Mouse (Mus musculus) spleen, adult 12 weeks (tissue): ENCODE data around the gene Hoxb13.

Experiments used
- DNase-seq: peaks from one replicate; pipeline ENCODE4 v3.0.0; 2022; ENCODE audit warnings: low spot score

Hoxb13 gene

GRCm38 (mm10) chr11:96193521-96194400, at the start of gene Hoxb13:
Hoxb13 (plus strand) TSS chr11:96194316.
- no peak for DNase-seq

GRCm38 (mm10) chr11:96145622-96146270, 48.4 kb upstream of the Hoxb13 start:
- no peak for DNase-seq

DNA sequence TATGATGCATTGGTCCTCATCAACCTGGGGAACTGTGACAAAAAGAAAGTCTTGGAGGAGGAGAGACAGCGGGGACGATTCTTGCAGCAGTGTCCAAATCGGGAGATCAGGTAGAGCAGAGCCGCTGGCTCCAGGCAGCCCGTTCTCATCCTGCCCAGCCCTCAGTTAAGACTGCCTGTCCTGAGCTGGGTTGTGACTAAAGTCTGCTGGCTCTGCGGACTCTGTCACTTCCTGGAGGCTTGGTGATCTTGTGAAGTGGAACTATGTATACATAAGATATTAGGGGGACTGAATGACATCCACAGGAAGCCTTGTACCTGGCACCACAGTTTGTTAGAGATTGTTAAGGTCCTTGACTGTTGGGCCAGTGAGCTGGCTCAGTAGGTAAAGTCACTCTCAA, 46.6 kb upstream of the Hoxb13 start:
- DNase-seq, result no peak

GRCm38 (mm10) chr11:96164769-96165168, 29.3 kb upstream of the Hoxb13 start:
- no peak for DNase-seq

- DNase-seq, result no peak
Observed at GRCm38 (mm10) chr11:96168125-96168524, 26.0 kb upstream of the Hoxb13 start.

- DNase-seq, result no peak
Observed at GRCm38 (mm10) chr11:96169016-96169415, 25.1 kb upstream of the Hoxb13 start.

GRCm38 (mm10) chr11:96170711-96171379, 23.3 kb upstream of the Hoxb13 start:
- no peak for DNase-seq

DNA sequence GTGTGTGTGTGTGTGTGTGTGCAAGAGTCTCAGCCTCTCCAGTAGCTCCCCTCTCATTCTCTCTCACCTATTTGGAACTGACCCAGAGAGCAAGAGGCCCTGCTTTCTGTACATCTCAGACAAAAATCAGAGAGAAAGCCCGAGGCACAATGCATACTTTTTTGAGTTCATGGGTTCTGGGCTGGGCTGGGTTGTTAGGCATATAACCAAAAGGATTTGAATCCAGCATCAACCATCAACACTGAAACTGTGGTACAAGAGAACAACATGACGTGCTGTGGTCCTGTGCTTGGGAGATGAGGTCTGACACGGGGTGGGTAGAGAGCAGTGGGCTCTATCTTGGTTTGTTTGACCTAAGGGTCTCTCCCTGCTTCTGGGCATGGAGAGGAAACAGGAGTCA, 22.5 kb upstream of the Hoxb13 start:
- DNase-seq, result no peak

DNA sequence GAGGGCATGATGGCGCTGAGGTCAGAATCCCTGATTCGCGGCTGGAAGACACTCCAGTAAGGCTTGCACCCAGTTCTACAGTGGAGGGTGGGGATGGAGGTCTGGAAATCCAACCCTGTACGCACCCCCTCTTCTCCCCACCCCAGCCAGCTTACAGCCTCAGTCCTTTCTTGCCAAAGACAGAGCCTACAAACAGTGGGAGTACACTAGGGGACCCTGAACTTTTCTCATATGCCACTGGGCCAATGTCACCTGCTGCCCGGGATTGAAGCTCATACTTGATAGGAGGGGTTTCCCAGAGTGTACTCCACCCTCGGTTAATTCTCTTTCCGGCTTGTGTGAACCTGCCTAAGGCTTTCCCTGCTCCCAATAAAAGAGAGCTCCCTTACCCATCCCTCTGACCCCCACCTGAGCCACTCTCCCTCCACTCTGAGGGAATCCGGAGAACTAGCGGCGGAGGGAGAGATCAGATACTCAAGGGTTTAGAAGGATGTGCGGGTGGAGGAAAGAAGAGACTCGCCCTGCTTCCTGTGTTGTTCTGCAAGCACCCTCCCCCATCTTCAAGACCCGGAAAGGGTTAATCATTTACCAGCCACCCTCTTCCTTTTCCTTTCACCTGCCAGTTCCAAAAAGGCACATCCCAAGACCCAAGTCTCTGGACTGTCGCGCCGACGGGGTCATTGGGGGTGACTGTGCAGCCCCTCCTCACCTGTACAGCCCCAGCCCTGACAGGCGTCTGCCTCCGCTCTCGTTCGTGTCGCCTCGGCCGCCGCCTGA, 21.4 kb upstream of the Hoxb13 start:
- no peak for DNase-seq

- DNase-seq, result no peak
Observed at GRCm38 (mm10) chr11:96173288-96173840, 20.8 kb upstream of the Hoxb13 start.

GRCm38 (mm10) chr11:96174881-96175280, 19.2 kb upstream of the Hoxb13 start:
- DNase-seq, result no peak

- DNase-seq, result no peak
Observed at GRCm38 (mm10) chr11:96175511-96175910, 18.6 kb upstream of the Hoxb13 start.

GRCm38 (mm10) chr11:96175951-96176530, 18.1 kb upstream of the Hoxb13 start:
- DNase-seq, result no peak

GRCm38 (mm10) chr11:96176841-96177240, 17.3 kb upstream of the Hoxb13 start:
- no peak for DNase-seq

GRCm38 (mm10) chr11:96177546-96178174, 16.5 kb upstream of the Hoxb13 start:
- no peak for DNase-seq

- DNase-seq, result no peak
Observed at GRCm38 (mm10) chr11:96178356-96178755, 15.8 kb upstream of the Hoxb13 start.

DNA sequence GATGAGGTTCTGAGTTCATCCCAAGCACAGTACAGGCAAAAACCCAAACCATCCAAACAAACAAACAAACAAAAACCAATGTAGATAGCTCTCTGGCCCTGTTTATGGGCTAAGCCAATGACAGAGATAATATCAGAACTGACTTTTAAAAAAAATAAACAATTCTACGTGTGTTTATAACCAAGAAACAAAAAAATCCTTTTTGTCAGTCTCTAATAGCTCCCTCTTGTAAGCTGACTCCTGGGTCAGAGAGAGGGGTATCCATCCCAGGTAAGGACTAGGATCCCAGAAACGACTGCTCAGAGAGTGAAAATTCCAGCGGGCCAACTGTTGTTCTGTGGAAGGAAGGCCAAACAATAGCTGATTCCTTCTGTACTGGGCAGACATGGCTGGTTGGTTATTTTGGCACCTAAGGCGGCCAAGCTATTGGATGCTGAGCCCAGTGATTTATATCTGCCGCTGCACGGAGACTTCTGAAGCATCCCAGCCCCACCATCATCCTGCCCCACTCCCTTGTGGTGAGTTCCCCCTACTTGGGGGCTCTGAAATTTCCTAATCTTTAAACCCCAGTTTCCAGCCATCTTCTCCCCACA, 15.1 kb upstream of the Hoxb13 start:
- DNase-seq, result no peak

GRCm38 (mm10) chr11:96181061-96181460, 13.1 kb upstream of the Hoxb13 start:
- no peak for DNase-seq

DNA sequence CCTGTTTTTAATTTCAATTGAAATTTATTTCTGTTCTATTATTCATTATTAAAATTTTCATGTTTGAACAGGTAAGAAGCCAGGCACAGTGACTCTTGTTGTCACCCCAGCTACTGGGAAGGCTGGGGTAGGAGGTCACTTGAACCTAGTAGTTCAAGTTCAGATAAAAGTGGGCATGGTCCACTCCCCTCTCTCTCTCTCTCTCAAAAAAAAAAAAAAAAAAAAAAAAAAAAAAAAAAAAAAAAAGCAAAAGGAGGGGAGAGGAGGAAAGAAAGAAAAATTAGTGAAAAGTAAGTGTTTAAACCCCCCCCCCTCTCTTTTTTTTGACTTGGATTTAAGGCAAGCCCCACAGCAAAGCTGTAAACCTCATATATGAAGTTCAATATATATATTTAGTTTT, 9.9 kb upstream of the Hoxb13 start:
- no peak for DNase-seq

- no peak for DNase-seq
Observed at GRCm38 (mm10) chr11:96187321-96187720, 6.8 kb upstream of the Hoxb13 start.
